Mouse (Mus musculus): Measurements from ENCODE around the gene Ccdc28a.

DNA sequence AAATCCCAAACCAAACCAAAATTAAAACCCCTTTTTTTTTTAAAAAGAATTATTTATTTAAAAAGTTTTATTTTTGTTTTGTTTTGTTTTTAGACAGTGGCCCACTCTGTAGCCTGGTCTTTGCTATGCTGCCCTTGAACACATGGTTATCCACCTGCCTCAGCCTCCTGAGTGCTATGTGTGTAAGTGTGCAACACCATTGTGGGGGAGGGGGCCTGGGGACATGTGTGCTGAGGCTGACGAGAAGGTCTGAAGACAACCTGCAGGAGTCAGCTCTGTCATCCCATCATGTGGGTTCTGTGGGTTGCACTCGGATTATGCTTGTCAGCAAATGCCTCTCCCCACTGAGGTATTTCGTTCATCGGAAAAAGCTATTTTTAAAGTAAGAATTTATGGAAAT, 45.3 kb downstream of the Ccdc28a start:
- TF ChIP-seq POLR2A (IDR thresholded peaks at IDR 0.05; ENCODE audit: extremely low read depth, insufficient read depth, low read length), result no peak
- no peak for TF ChIP-seq CTCF (IDR thresholded peaks at IDR 0.05; ENCODE audit: extremely low read depth, insufficient read depth, low read length)

Measured in cortical plate, adult 2 months (tissue).